ENCODE assay signal across 7 mouse cellular contexts in genomic region chr8:104098671-104099346, GRCm38 (mm10). TPM values are rescaled to one million over a fixed set of nuclear protein-coding genes. Genes with fewer than 3 reads are reported as not detected.
DNase-seq lines count a peak whose midpoint lies in the region; ATAC-seq and TF ChIP-seq lines count a peak whose summit lies in the region.

No protein-coding gene starts in this region.

- peaks cover 7% of the 10 kb centered on the region for H3K4me1 ChIP-seq in heart, embryonic 11.5 days (ENCODE audit: control insufficient read depth, insufficient read depth, low read length)
- H3K4me1 ChIP-seq in midbrain, embryonic 14.5 days (ENCODE audit: control insufficient read depth, insufficient read depth, low read length) = 0 out of 2 replicates have a peak, but pooled peaks cover 3% of the 10 kb centered on the region

- intact Hi-C loops in left cerebral cortex, postnatal 36 days (cut with DNase I) = loop anchor here (5.0 kb wide), 2 partner anchors 43 to 118 kb away; no protein-coding TSS in a partner anchor

- no peak overlapping the region for H3K4me2 ChIP-seq in heart, embryonic 11.5 days
- no peak overlapping the region for H3K4me2 ChIP-seq in midbrain, embryonic 14.5 days (ENCODE audit: low read length)

- no peak overlapping the region for H3K9ac ChIP-seq in heart, embryonic 11.5 days (ENCODE audit: low read depth, low read length)
- H3K9ac ChIP-seq in midbrain, embryonic 14.5 days (replicated peaks; ENCODE audit: low read length) = no peak overlapping the region

- H3K27me3 ChIP-seq in heart, embryonic 11.5 days (ENCODE audit: control insufficient read depth, insufficient read depth, low read length) = no peaks in the 10 kb centered on the region
- H3K27me3 ChIP-seq in midbrain, embryonic 14.5 days (ENCODE audit: control insufficient read depth, insufficient read depth, low read length) = no peaks in the 10 kb centered on the region

- no peaks in the 10 kb centered on the region for H3K36me3 ChIP-seq in heart, embryonic 11.5 days (ENCODE audit: control insufficient read depth, insufficient read depth, low read length)
- H3K36me3 ChIP-seq in midbrain, embryonic 14.5 days (ENCODE audit: control insufficient read depth, insufficient read depth, low read length) = no peaks in the 10 kb centered on the region

- WGBS in heart, embryonic 11.5 days (ENCODE audit: insufficient replicate concordance) = 19% methylated on average over 6 of the region's 6 CpGs
- 35% methylated on average over 6 of the region's 6 CpGs for WGBS in midbrain, embryonic 14.5 days

- peak; percentile 33 to 56 for DNase-seq in left cerebral cortex, adult 18-20 months (ENCODE audit: low spot score in 2 of 2)
- no peak for DNase-seq in left cerebral cortex, postnatal 36 days (ENCODE audit: low spot score in 2 of 2)
- peak; percentile 44 for DNase-seq in brain, embryonic 14.5 days (ENCODE audit: low read depth)
- peak; percentile 55 to 60 for DNase-seq in kidney, postnatal 4 days
- DNase-seq in midbrain, embryonic 14.5 days = peak; percentile 51
- DNase-seq in MN1 (ENCODE audit: low spot score) = no peak

- no peak for TF ChIP-seq POLR2A in brain, embryonic 14.5 days (IDR thresholded peaks at IDR 0.05; ENCODE audit: borderline replicate concordance, extremely low read depth, insufficient read depth, insufficient read length, poor library complexity, severe bottlenecking)

- ATAC-seq in heart, embryonic 11.5 days (replicated peaks; ENCODE audit: insufficient number of reproducible peaks, low FRiP score, low TSS enrichment) = no peak
- ATAC-seq in midbrain, embryonic 14.5 days (ENCODE audit: low FRiP score, low TSS enrichment) = peak; percentile 20; the same call in 1 of the 2 replicates

- no peaks in the 10 kb centered on the region for H3K9me3 ChIP-seq in heart, embryonic 11.5 days (replicated peaks; ENCODE audit: control insufficient read depth, low read length)
- no peaks in the 10 kb centered on the region for H3K9me3 ChIP-seq in midbrain, embryonic 14.5 days (ENCODE audit: control insufficient read depth, low read length)

- H3K27ac ChIP-seq in heart, embryonic 11.5 days (ENCODE audit: low read depth, low read length) = peak overlapping the region; percentile 42; the same call in 1 of the 2 replicates
- H3K27ac ChIP-seq in midbrain, embryonic 14.5 days (replicated peaks; ENCODE audit: low read depth, low read length) = no peak overlapping the region

- no peak overlapping the region for H3K4me3 ChIP-seq in heart, embryonic 11.5 days (ENCODE audit: low read depth, low read length)
- no peak overlapping the region for H3K4me3 ChIP-seq in midbrain, embryonic 14.5 days (replicated peaks; ENCODE audit: low read depth, low read length)

- peak; percentile 47; the same call in 1 of the 2 replicates for TF ChIP-seq CTCF in brain, embryonic 14.5 days (IDR thresholded peaks at IDR 0.05; ENCODE audit: borderline replicate concordance, extremely low read depth, insufficient read depth, insufficient read length)

RNA-seq across cellular contexts. Expression of gene Cdh5, which starts 2.6 kb away (rescaled TPM):
- 10 to 100 TPM; 10.7 to 12.4 TPM for total RNA-seq in left cerebral cortex, adult 18-20 months (2021)
- 10 to 100 TPM; 10.4 to 11.6 TPM for total RNA-seq in left cerebral cortex, postnatal 36 days (2021)
- polyA plus RNA-seq in brain, embryonic 14.5 days (2012; rRNA removed) = 18.2 and 34.6 TPM in 2 replicates
- 42.6 and 46.0 TPM in 2 replicates for polyA plus RNA-seq in heart, embryonic 11.5 days (2014; fragmentation: Nextera tagmentation; extraction: Ambion mirVana)
- polyA plus RNA-seq in midbrain, embryonic 14.5 days (2014; fragmentation: Nextera tagmentation; extraction: Ambion mirVana) = 5.3 and 12.7 TPM in 2 replicates

Comparison
In these comparisons a context has a peak if more than half of its experiments do, and no peak if none do; other contexts are left out.
1. DNase-seq: peak in left cerebral cortex, adult 18-20 months (2 of 2), brain, embryonic 14.5 days (single experiment), kidney, postnatal 4 days (2 of 2) and midbrain, embryonic 14.5 days (single experiment); none in left cerebral cortex, postnatal 36 days (0 of 2) and MN1 (single experiment).